ENCODE assay signal across 8 mouse cellular contexts in the genomic region with DNA sequence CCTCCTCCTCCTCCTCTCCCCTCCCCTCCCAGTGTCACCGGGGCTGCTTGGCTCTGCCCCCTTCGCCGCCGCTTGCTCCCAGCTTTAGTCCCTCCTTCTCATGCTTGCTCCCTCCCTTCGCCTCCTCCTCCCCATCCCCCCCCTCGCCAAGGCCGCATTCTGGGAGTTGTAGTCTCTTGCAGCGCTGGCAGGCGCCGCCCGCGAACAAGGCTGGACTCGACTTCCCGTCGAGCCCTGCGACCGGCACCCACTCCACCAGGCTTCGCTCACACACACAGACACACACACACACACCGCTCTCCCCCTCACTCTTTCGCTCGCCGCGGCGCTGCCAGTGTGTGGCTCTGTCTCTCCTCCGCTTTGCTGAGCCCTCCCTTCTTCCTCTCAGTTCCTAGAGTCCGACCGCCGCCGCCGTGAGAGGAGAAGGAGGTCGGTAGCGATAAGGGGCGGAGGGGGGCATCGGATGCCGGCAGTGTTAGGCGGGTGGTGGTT. TPM values are rescaled to one million over a fixed set of nuclear protein-coding genes. Genes with fewer than 3 reads are reported as not detected.
DNase-seq lines count a peak whose midpoint lies in the region; ATAC-seq and TF ChIP-seq lines count a peak whose summit lies in the region.

No protein-coding gene starts in this region.

- no peak for TF ChIP-seq EP300 in ES-Bruce4 (IDR thresholded peaks at IDR 0.05; ENCODE audit: insufficient read depth, low read depth, low read length)
- no peak for TF ChIP-seq EP300 in liver, postnatal 0 days (IDR thresholded peaks at IDR 0.05; ENCODE audit: low read depth)

- TF ChIP-seq POLR2A in ES-Bruce4 (IDR thresholded peaks at IDR 0.05; ENCODE audit: insufficient read depth, low read length): no peak

- ATAC-seq in cerebellum, adult (ENCODE audit: insufficient number of reproducible peaks, low FRiP score, low TSS enrichment): peak; percentile 96
- ATAC-seq in forebrain, embryonic 13.5 days: peak; percentile 96
- ATAC-seq in liver, postnatal 0 days: peak; percentile 88
- peak; percentile 95 for ATAC-seq in neural tube, embryonic 14.5 days (ENCODE audit: low read depth)

- DNase-seq in heart, postnatal 10 days: peak; percentile 87 to 88
- DNase-seq in large intestine, adult 2 months (ENCODE audit: low read depth, low spot score): peak; percentile 48
- peak; percentile 90 for DNase-seq in liver, postnatal 0 days
- DNase-seq in testis, postnatal 10 days (ENCODE audit: low spot score): peak; percentile 89

- H3K4me3 ChIP-seq in ES-Bruce4 (ENCODE audit: low read depth, low read length): peak overlapping the region; percentile 74
- H3K4me3 ChIP-seq in forebrain, embryonic 13.5 days: peak overlapping the region; percentile 58
- peak overlapping the region; percentile 61 for H3K4me3 ChIP-seq in liver, postnatal 0 days (ENCODE audit: low read depth, low read length)
- H3K4me3 ChIP-seq in neural tube, embryonic 14.5 days (ENCODE audit: low read depth, low read length): peak overlapping the region; percentile 46

- intact Hi-C loops in heart, postnatal 10 days (cut with DNase I): no loop called here

- peak overlapping the region; percentile 72 for H3K4me2 ChIP-seq in forebrain, embryonic 13.5 days
- H3K4me2 ChIP-seq in liver, postnatal 0 days (ENCODE audit: low read depth, low read length): peak overlapping the region; percentile 89
- peak overlapping the region; percentile 60 for H3K4me2 ChIP-seq in neural tube, embryonic 14.5 days (ENCODE audit: low read depth, low read length)

- no peaks in the 10 kb centered on the region for H3K36me3 ChIP-seq in ES-Bruce4 (ENCODE audit: control insufficient read depth, insufficient read depth, low read length, poor library complexity, severe bottlenecking)
- H3K36me3 ChIP-seq in forebrain, embryonic 13.5 days (ENCODE audit: poor library complexity, severe bottlenecking): no peaks in the 10 kb centered on the region
- no peaks in the 10 kb centered on the region for H3K36me3 ChIP-seq in liver, postnatal 0 days (replicated peaks; ENCODE audit: insufficient read depth, low read length)
- no peaks in the 10 kb centered on the region for H3K36me3 ChIP-seq in neural tube, embryonic 14.5 days (ENCODE audit: control insufficient read depth, insufficient read depth, low read length)

- H3K9ac ChIP-seq in ES-Bruce4 (ENCODE audit: low read depth, poor library complexity, severe bottlenecking): peak overlapping the region; percentile 90
- H3K9ac ChIP-seq in forebrain, embryonic 13.5 days: peak overlapping the region; percentile 71
- peak overlapping the region; percentile 70 for H3K9ac ChIP-seq in liver, postnatal 0 days (replicated peaks)
- peak overlapping the region; percentile 47 for H3K9ac ChIP-seq in neural tube, embryonic 14.5 days (replicated peaks; ENCODE audit: low read depth, low read length)

- H3K27ac ChIP-seq in ES-Bruce4 (ENCODE audit: insufficient read depth, low read length): no peak overlapping the region
- peak overlapping the region; percentile 81 for H3K27ac ChIP-seq in forebrain, embryonic 13.5 days
- H3K27ac ChIP-seq in liver, postnatal 0 days (ENCODE audit: low read depth): peak overlapping the region; percentile 66
- H3K27ac ChIP-seq in neural tube, embryonic 14.5 days (ENCODE audit: low read depth, low read length): peak overlapping the region; percentile 40; the same call in 1 of the 2 replicates

- no peak for TF ChIP-seq CTCF in ES-Bruce4 (IDR thresholded peaks at IDR 0.05; ENCODE audit: low read depth, low read length)
- TF ChIP-seq CTCF in liver, postnatal 0 days (IDR thresholded peaks at IDR 0.05; ENCODE audit: low read depth): peak; percentile 20; the same call in 1 of the 2 replicates

- peaks cover 9% of the 10 kb centered on the region for H3K27me3 ChIP-seq in ES-Bruce4 (ENCODE audit: control insufficient read depth, insufficient read depth, low read length, poor library complexity, severe bottlenecking)
- no peaks in the 10 kb centered on the region for H3K27me3 ChIP-seq in forebrain, embryonic 13.5 days
- 0 out of 2 replicates have a peak, but pooled peaks cover 3% of the 10 kb centered on the region for H3K27me3 ChIP-seq in liver, postnatal 0 days (ENCODE audit: insufficient read depth, low read length)
- no peaks in the 10 kb centered on the region for H3K27me3 ChIP-seq in neural tube, embryonic 14.5 days (ENCODE audit: control insufficient read depth, insufficient read depth, low read length)

- no peaks in the 10 kb centered on the region for H3K4me1 ChIP-seq in ES-Bruce4 (ENCODE audit: control insufficient read depth, insufficient read depth, low read length)
- H3K4me1 ChIP-seq in forebrain, embryonic 13.5 days: peaks cover 15% of the 10 kb centered on the region; the same call in 1 of the 2 replicates
- H3K4me1 ChIP-seq in liver, postnatal 0 days (ENCODE audit: insufficient read depth): no peaks in the 10 kb centered on the region; the same call in none of the 2 replicates
- no peaks in the 10 kb centered on the region for H3K4me1 ChIP-seq in neural tube, embryonic 14.5 days (ENCODE audit: control insufficient read depth, insufficient read depth, low read length)

- 10% methylated on average over 23 of the region's 36 CpGs for WGBS in forebrain, embryonic 13.5 days
- WGBS in large intestine, adult 2 months: 14% methylated on average over 30 of the region's 36 CpGs
- WGBS in liver, postnatal 0 days (ENCODE audit: insufficient replicate concordance): 4% methylated on average over 30 of the region's 36 CpGs
- 14% methylated on average over 24 of the region's 36 CpGs for whole genome bisulfite sequencing in neural tube, embryonic 14.5 days

- no peaks in the 10 kb centered on the region for H3K9me3 ChIP-seq in ES-Bruce4 (replicated peaks; ENCODE audit: control insufficient read depth, insufficient read depth, low read length, poor library complexity, severe bottlenecking)
- H3K9me3 ChIP-seq in forebrain, embryonic 13.5 days (replicated peaks): no peaks in the 10 kb centered on the region
- no peaks in the 10 kb centered on the region for H3K9me3 ChIP-seq in liver, postnatal 0 days (ENCODE audit: low read length)
- no peaks in the 10 kb centered on the region for H3K9me3 ChIP-seq in neural tube, embryonic 14.5 days (ENCODE audit: control insufficient read depth, low read length)

RNA-seq across cellular contexts. Expression of gene Bcorl1, which starts 2.3 kb away (rescaled TPM):
- polyA plus RNA-seq in ES-Bruce4 (2011; ENCODE audit: insufficient read depth, insufficient read length, low read depth, missing spikeins): 9.9 and 11.3 TPM in 2 replicates
- polyA plus RNA-seq in forebrain, embryonic 13.5 days (2015; fragmentation: Nextera tagmentation; extraction: Ambion mirVana): 6.5 and 6.6 TPM in 2 replicates
- 10 to 100 TPM in 1 of 2 experiments, 1 to 10 TPM in 1; 9.6 to 13.6 TPM for total RNA-seq in heart, postnatal 10 days (2021)
- 2.8 and 3.6 TPM in 2 replicates for polyA plus RNA-seq in large intestine, adult 2 months (2012; rRNA removed)
- polyA plus RNA-seq in liver, postnatal 0 days (2015; fragmentation: Nextera tagmentation; extraction: Ambion mirVana): 1.5 TPM in 2 replicates
- polyA plus RNA-seq in neural tube, embryonic 14.5 days (2014; fragmentation: Nextera tagmentation; extraction: Ambion mirVana): 6.4 and 6.9 TPM in 2 replicates
